Mouse (Mus musculus) hematopoietic stem cell, adult 5-6 weeks (primary cell): Measurements from ENCODE around the gene Atp11a. TPM values are rescaled to one million over a fixed set of nuclear protein-coding genes. Genes with fewer than 3 reads are reported as not detected.
A peak's percentile ranks its signal among the peaks of the same experiment; 100 is the strongest.

Source experiments
- ATAC-seq, 2 experiments: fragments of 125-278 bp in 1 of 2; replicated peaks in 1 of 2; 2 replicates each; pipeline ENCODE4 v1.8.0; 2016 to 2017; ENCODE audit warnings: inconsistent platforms in 2 of 2, mild to moderate bottlenecking in 2 of 2, moderate number of reproducible peaks in 2 of 2, low read depth in 1 of 2, moderate TSS enrichment in 1 of 2; ENCODE audit not compliant: low FRiP score in 2 of 2, poor library complexity in 2 of 2, severe bottlenecking in 2 of 2, insufficient read depth in 1 of 2, low TSS enrichment in 1 of 2
- total RNA-seq: library from RNA; stranded (forward); fragments of 172-1452, 232-1000 nt; gene quantifications from 2 replicates; pipeline ENCODE4 v1.2.3, GENCODE M21; 2017

The Atp11a gene
- total RNA-seq, 1 experiment from 2014 or later = 18.0 TPM

GRCm38 (mm10) chr8:12763565-12764108, 6.8 kb downstream of the Atp11a start:
- no peak for ATAC-seq

- ATAC-seq = no peak
These were observed 8.2 kb downstream of the Atp11a start for GRCm38 (mm10) chr8:12764971-12765370.

- no peak for ATAC-seq
These were observed 10.4 kb downstream of the Atp11a start for GRCm38 (mm10) chr8:12767176-12767575.

- no peak for ATAC-seq
These were observed 11.9 kb downstream of the Atp11a start for GRCm38 (mm10) chr8:12768747-12769146.

GRCm38 (mm10) chr8:12769296-12769695, 12.5 kb downstream of the Atp11a start:
- ATAC-seq = no peak

- no peak for ATAC-seq
These were observed 15.5 kb downstream of the Atp11a start for GRCm38 (mm10) chr8:12772319-12772718.

GRCm38 (mm10) chr8:12773914-12774313, 17.1 kb downstream of the Atp11a start:
- no peak for ATAC-seq

GRCm38 (mm10) chr8:12774872-12775298, 18.1 kb downstream of the Atp11a start:
- ATAC-seq = no peak

- ATAC-seq = no peak
These were observed 18.6 kb downstream of the Atp11a start for GRCm38 (mm10) chr8:12775302-12775975.

- no peak for ATAC-seq
These were observed 19.4 kb downstream of the Atp11a start for GRCm38 (mm10) chr8:12776166-12776565.

GRCm38 (mm10) chr8:12777171-12777570, 20.4 kb downstream of the Atp11a start:
- no peak for ATAC-seq

GRCm38 (mm10) chr8:12779541-12779940, 22.7 kb downstream of the Atp11a start:
- no peak for ATAC-seq

- ATAC-seq = no peak
These were observed 28.7 kb downstream of the Atp11a start for GRCm38 (mm10) chr8:12785508-12785907.

GRCm38 (mm10) chr8:12786261-12786957, 29.6 kb downstream of the Atp11a start:
- no peak for ATAC-seq

GRCm38 (mm10) chr8:12786958-12787301, 30.1 kb downstream of the Atp11a start:
- ATAC-seq = no peak

GRCm38 (mm10) chr8:12787427-12787826, 30.6 kb downstream of the Atp11a start:
- ATAC-seq = no peak; a peak in 1 of 4 replicates

GRCm38 (mm10) chr8:12788695-12789094, 31.9 kb downstream of the Atp11a start:
- no peak for ATAC-seq

GRCm38 (mm10) chr8:12795011-12795671, 38.3 kb downstream of the Atp11a start:
- ATAC-seq = peak in 1 of 2 experiments; percentile 44; a peak in 2 of 4 replicates
